Mouse (Mus musculus) erythroblast, embryonic 14.5 days (primary cell): ENCODE measurements around the gene Btnl6.

Experiments
- GATA1 ChIP-seq: IDR thresholded peaks from 2 replicates; pipeline ENCODE4 v1.6.1; 2012; ENCODE audit warnings: low read length, inconsistent platforms, mixed read lengths
- TAL1 ChIP-seq: IDR thresholded peaks from 3 replicates; pipeline ENCODE4 v1.6.1; 2012; ENCODE audit warnings: low read length, inconsistent platforms, mixed read lengths

- no peak for TF ChIP-seq TAL1
- no peak for TF ChIP-seq GATA1
Measured at GRCm38 (mm10) chr17:34555483-34555882, 38.3 kb upstream of the Btnl6 start.
